Mouse (Mus musculus) fibroblast of lung, adult 2 months (primary cell): ENCODE measurements at regions not wholly inside any gene's neighbourhood (a gene's known extent, or its start where the extent isn't known, plus 50 kb on each side); places are given as distances from the start of the nearest gene placed in this dataset.
"Not testable (repeated sequence)": the region's sequence is repeated elsewhere in the genome, so short reads cannot be mapped to it uniquely, and the experiment has no call there.

Experiments used
- DNase-seq: peaks from one replicate; pipeline ENCODE4 v3.0.0-alpha.2; 2011; ENCODE audit warnings: low read depth

GRCm38 (mm10) chr7:137522450-137522849 is 85.0 kb downstream of the Glrx3 start:
- DNase-seq: no peak

GRCm38 (mm10) chr7:137533476-137533875 is 96.1 kb downstream of the Glrx3 start:
- no peak for DNase-seq

- DNase-seq: peak; percentile 28
These were observed 112.6 kb downstream of the Glrx3 start for GRCm38 (mm10) chr7:137549991-137550390.

GRCm38 (mm10) chr7:137552551-137553198 is 115.3 kb downstream of the Glrx3 start:
- peak; percentile 3 for DNase-seq

- DNase-seq: no peak
These were observed 118.1 kb downstream of the Glrx3 start for GRCm38 (mm10) chr7:137555481-137555880.

DNA sequence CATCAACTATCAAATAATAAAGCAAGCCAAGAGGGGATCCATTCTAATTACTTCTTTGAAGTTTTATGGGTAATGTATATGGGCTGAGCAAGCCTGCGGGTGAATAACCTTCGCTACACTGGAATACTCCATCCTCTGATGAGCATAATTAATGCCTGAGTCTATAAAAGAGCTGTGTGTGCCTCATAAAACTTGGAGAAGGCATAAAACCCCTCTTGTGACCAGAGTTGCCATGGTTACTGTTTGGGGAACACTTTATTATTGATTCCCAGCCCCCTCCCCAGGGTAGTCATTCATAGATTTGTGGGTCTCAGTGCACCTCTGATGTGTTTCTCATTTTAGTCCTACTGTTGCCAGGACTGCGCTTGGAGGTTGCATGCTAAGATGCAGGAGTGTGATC is 120.0 kb downstream of the Glrx3 start:
- no peak for DNase-seq

DNA sequence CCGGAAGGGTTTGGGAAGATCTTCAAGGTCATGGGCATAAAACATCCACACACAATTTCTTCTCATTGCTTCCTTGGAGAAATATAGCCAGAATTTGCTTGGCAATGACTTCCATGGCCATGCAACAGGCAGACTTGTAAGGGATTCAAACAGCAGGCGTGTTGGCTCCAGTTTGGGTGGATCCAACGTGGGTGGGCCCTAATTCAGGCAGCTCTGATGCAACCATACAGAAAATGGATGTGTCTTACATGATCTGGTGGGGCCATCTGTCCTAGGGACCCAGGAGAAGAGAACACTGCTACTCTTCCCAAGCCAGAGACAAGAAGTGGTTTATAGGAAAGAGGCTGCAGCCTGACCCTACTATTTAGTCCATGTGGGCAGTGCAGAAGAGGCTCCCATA is 121.5 kb downstream of the Glrx3 start:
- no peak for DNase-seq

DNA sequence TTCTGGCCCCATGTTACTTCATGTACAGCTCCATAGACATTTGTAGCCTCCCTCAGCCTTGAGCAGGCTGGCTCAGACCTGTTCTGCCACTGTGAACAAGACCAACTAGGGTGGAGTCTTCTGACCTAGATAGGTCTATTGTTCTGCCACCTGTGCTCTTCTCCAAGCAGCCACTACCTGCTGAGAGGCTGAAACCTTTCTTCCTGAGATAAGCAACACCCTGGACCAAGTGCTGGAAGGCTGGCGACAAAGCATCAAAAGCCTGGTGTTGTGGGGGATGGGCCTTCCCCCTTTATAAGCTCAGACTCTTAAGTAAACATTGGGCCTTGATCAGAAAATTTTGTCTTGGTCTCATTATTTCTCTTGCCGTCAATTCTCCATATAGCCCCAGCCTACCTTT is 132.8 kb downstream of the Glrx3 start:
- no peak for DNase-seq

GRCm38 (mm10) chr7:137575491-137575890 is 138.1 kb downstream of the Glrx3 start:
- no peak for DNase-seq

DNA sequence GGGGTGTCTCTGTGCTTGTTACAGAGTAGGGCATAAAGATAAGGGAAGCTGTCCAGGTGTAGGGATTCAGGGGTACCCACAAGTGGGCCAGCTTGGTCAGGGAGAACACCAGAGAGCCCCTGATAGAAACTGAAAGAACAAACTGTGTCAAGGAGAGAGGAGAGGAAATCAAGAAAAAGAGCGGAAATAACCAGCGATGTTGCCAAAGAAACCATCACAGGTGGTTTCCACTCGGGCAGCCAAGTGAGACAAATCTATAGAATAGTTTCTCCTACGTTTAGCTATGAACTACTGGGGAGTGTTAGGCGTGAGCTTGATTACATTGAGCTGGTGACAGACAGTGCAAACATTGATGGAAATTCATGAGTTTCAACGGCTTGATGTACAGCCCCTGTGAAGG is 138.8 kb downstream of the Glrx3 start:
- DNase-seq: no peak

DNA sequence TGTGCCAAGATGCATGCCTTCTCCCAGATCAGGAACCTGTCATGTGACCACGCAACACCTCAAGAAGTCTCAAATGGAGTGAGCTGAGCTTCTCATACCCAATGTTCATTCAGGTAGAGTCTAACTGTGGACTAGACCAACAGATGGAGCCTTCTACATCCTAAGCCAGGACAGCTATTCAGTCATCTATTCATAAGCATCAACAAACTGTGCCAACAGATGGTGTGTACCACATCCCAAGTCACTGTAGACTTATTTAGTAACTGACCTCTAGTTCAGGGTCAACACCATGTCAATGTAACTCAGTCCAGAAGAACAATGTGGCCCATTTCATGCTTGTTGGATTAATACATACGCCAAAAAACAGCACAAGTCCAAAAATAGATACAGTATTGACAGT is 146.1 kb downstream of the Glrx3 start:
- no peak for DNase-seq

DNA sequence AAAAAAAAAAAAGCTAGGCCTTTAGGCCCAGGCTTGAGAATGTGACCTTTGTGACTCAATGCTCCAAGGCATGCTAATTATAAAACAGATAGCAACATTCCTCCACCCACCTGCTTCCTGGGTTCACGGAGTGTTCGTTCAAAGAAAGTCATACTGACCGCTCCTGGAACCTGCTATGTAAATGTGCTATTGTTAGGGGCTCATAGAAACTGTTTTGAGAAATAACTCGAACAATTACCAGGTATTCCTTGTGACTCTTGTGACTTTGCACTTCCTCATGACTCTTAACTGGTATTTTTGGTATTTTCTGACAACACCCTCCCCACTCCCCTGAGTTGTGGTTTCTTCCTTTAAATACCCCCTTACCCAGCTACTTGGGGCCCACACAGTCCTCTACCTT is 147.5 kb downstream of the Glrx3 start:
- DNase-seq: not testable (repeated sequence)

DNA sequence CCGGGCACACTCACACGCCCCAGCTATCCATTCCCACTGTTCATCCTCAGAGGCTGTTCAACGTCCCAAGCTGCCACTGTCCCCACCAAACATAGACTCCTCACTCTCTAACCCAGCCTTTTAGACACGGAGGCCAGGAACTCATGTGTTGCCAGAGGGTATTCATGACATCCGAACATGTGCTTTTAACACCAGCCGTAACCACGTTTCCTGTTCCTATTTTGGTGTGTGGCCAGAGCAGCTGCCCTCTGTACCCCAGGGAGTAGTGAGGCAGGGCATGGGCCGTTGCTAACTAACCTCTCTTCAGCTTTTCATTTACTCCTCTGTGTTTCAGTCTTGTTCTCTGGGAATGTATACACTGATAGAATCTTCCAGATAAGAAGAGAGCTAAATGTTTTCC is 156.2 kb downstream of the Glrx3 start:
- no peak for DNase-seq

DNA sequence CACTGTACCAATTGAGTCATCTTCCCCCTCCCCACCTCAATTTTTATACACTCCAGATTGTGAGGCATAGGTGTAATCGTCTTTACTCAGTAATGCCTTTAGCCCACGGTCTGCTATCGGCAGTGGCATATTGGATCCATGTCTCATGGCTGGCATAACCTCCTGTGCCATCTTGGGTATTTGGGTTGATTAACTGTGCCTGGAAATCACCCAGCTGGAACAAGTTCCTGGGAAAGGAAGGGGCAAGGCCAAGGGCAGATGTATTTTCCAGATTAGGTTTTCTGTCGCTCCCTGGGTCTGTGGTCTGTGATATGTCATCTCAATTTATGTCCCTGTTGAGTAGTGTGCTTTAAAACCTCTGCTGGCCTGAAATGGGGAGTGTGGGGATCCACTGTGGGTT is 158.2 kb downstream of the Glrx3 start:
- no peak for DNase-seq

- DNase-seq: no peak
These were observed 158.7 kb downstream of the Glrx3 start for GRCm38 (mm10) chr7:137596161-137596560.

- DNase-seq: no peak
These were observed 165.6 kb downstream of the Glrx3 start for GRCm38 (mm10) chr7:137603039-137603438.

- no peak for DNase-seq
These were observed 172.3 kb downstream of the Glrx3 start for GRCm38 (mm10) chr7:137609752-137610151.

DNA sequence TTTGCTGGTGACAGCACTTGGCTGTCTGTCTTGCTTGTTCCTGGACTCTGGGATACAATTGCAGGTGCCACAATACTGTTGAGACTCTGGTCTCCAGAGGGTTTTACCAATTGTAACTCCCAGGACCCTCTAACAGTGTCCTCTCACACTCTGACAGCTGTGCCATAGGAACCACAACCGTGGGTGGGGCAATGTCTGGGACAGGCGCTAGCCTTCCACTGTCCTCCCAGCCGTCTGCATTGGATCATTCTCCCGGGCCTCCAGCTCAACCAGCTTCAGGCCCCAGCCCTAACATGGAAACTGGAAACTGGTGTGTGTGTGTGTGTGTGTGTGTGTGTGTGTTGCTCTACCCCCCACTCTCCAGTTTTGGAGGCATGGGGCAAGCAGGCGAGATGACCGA is 173.9 kb downstream of the Glrx3 start:
- no peak for DNase-seq

DNA sequence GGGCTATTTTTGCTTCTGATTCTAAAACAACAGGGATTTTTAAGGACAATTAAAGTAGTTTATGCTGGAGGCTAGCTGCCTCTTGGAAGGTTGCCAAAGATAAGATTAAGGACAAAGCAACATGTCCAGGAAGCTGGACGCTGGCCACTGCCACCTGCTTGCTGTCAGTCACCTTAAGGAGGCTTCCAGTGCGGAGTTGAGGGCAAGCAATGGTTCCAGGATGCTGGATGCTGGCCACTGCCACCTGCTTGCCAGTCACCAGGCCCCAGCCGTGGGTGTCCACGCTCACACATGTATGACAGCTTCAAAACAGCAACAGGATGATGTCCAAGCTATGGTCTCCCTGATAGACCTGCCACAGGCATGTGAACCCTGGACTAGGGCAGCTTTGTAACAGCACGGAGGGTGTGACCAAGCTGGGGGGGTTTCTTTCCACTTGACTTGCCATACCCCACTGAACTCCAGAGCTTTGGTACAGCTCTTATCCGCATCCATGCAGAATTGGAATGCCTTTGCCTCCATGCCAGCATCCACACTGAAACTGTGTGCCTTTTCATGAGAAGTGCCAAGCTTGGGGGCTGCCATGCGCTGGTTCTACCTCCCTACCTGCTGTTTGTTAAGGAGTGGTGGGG is 174.6 kb downstream of the Glrx3 start:
- no peak for DNase-seq

- DNase-seq: no peak
These were observed 181.2 kb downstream of the Glrx3 start for GRCm38 (mm10) chr7:137618406-137619133.

DNA sequence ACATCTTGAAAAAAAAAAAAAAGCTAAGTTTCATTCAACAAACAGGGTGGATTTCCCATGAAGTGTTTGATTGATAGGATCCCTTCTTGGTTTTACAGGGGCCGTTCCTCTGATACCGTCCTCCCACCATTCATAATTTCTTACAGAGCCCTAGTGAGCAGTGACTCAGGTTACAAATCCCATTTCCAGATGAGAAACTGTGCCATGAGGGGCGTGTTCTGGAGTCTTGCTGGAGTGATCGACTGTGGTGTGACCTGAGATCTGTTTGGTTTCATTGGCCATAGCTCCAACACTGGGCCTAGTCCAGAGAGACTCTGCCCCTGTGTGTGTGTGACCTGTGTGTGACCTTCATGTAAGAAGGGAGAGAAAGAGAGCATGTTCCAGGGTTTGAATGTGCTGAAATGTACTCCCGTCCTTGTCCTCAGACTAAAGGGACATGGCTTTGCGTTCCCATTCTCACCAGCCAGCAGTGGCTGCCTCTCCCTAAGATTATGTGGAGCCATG is 181.9 kb downstream of the Glrx3 start:
- DNase-seq: no peak

GRCm38 (mm10) chr7:137628266-137628665 is 190.9 kb downstream of the Glrx3 start:
- DNase-seq: no peak

- DNase-seq: no peak
These were observed 192.1 kb downstream of the Glrx3 start for GRCm38 (mm10) chr7:137629540-137629939.
